Mouse (Mus musculus): ENCODE measurements at regions not wholly inside any gene's neighbourhood (a gene's known extent, or its start where the extent isn't known, plus 50 kb on each side); places are given as distances from the start of the nearest gene placed in this dataset.

DNA sequence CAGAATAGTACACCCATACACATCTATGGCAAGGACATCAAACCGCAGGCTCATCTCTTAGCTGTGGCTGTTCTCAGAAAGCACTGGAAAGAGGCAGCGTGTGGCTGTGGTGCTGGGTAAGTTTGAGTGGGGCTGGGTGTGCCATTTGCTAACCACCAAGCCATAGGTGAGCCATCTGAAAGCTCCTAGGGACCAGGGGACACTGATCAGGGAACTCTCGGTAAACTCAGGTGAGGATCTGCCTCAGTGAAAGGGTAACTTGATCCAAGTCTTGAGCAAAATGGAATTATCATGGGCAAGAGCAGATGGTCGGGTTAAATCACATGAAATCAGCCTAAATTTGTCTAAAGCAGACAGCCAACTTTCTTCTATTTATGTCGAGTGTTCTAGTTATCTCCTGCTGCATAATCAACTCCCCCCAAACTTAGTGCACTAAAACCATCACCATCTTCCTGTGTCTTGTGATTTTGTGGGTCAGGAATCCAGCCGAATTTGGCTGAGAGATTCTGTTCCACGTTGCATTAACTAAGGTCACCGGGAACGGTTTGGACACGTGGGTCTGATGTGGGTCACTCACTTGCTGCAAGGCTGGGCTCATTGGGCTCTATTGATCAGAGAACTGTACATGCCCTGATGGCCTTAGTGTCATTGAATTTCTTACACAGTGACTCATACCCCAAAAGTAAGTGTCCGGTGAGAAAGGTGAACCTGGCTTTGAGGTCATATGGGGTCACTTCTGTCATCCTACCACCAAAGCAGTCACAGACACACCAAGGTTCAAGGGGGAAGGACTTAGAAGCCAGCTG is 78.9 kb upstream of the Hes1 start:
- no peak for TF ChIP-seq CTCF (IDR thresholded peaks at IDR 0.05; ENCODE audit: control insufficient read depth, insufficient read depth, low read length)
- TF ChIP-seq POLR2A (IDR thresholded peaks at IDR 0.05; ENCODE audit: borderline replicate concordance, control insufficient read depth, low read depth, low read length) = no peak
